ENCODE assay signal across 9 mouse cellular contexts in the genomic region with DNA sequence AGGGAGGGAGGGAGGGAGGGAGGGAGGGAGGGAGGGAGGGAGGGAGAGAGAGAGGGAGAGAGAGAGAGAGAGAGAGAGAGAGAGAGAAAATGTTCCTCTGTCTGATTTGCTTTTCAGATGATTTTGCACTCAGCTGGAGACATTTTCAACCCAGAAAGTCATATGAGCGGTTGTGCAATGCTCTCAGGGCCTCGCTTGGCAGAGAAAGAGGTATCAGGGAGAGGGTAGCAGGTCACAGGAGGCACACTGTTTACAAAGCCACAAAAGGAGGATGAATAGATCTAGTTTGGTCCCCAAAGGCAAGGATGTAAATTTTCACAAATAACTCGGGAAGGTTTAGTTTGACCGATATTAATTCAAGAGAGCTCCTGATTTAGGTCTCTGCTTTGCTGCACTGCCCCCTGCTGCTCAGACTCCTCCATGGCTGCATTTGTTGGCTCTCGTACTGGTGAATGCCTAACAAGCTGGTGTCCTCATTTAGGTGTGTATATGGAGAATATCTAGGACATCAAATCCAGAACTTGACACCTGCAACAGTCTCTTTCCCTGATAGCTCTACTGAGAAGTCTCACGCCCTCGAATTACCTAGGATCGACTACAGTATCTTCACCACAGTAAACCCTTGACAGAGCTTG.
DNase-seq lines count a peak whose midpoint lies in the region; ATAC-seq and TF ChIP-seq lines count a peak whose summit lies in the region.
"Had no signal": no experiment of that assay in that cellular context is flagged by ENCODE, and none has a peak within 500 bp of the region (broad histone marks: within the 10 kb centered on the region; RNA-seq: fewer than 3 reads in every experiment).

No protein-coding gene starts in this region.

- no peaks in the 10 kb centered on the region for H3K27me3 ChIP-seq in neural tube, embryonic 15.5 days (replicated peaks)
- no peaks in the 10 kb centered on the region for H3K27me3 ChIP-seq in liver, adult 2 months (ENCODE audit: control insufficient read depth, insufficient read depth, low read length)
- H3K27me3 ChIP-seq in small intestine, adult 2 months (ENCODE audit: control insufficient read depth, insufficient read depth, low read length): no peaks in the 10 kb centered on the region
- H3K27me3 ChIP-seq: embryonic facial prominence, embryonic 15.5 days had no signal

- peak; percentile 62 for DNase-seq in neural tube, embryonic 10.5 days (ENCODE audit: extremely low spot score, low spot score)
- DNase-seq in adrenal gland, postnatal 25 days: peak; percentile 65
- peak; percentile 35 for DNase-seq in embryo, embryonic 11.5 days (ENCODE audit: low read depth, low spot score)
- DNase-seq in kidney, postnatal 10 days: peak; percentile 61
- no peak for DNase-seq in liver, adult 2 months (ENCODE audit: extremely low read depth, low read depth, low spot score)
- DNase-seq in spleen, adult 12 weeks (ENCODE audit: low spot score): no peak

- H3K4me1 ChIP-seq in neural tube, embryonic 15.5 days: peaks cover 12% of the 10 kb centered on the region
- no peaks in the 10 kb centered on the region for H3K4me1 ChIP-seq in liver, adult 2 months (ENCODE audit: control insufficient read depth, insufficient read depth, low read length)
- H3K4me1 ChIP-seq in small intestine, adult 2 months (ENCODE audit: control insufficient read depth, insufficient read depth, insufficient read length, low read length): no peaks in the 10 kb centered on the region
- H3K4me1 ChIP-seq: embryonic facial prominence, embryonic 15.5 days had no signal

- H3K4me2 ChIP-seq in neural tube, embryonic 15.5 days: no peak overlapping the region
- H3K4me2 ChIP-seq: embryonic facial prominence, embryonic 15.5 days had no signal

- no peaks in the 10 kb centered on the region for H3K36me3 ChIP-seq in neural tube, embryonic 15.5 days
- no peaks in the 10 kb centered on the region for H3K36me3 ChIP-seq in liver, adult 2 months (ENCODE audit: control insufficient read depth, insufficient read depth, low read length)
- H3K36me3 ChIP-seq in small intestine, adult 2 months (ENCODE audit: control insufficient read depth, insufficient read depth, low read length): no peaks in the 10 kb centered on the region
- H3K36me3 ChIP-seq: embryonic facial prominence, embryonic 15.5 days had no signal

- no peak for TF ChIP-seq POLR2A in liver, adult 2 months (IDR thresholded peaks at IDR 0.05; ENCODE audit: extremely low read depth, insufficient read depth, low read length)
- TF ChIP-seq POLR2A in small intestine, adult 2 months (IDR thresholded peaks at IDR 0.05; ENCODE audit: low read depth, low read length): no peak

- no peak overlapping the region for H3K27ac ChIP-seq in neural tube, embryonic 15.5 days (replicated peaks)
- no peak overlapping the region for H3K27ac ChIP-seq in liver, adult 2 months (replicated peaks; ENCODE audit: insufficient read depth, low read depth, low read length)
- no peak overlapping the region for H3K27ac ChIP-seq in small intestine, adult 2 months (ENCODE audit: insufficient read depth, low read depth, low read length)
- H3K27ac ChIP-seq: embryonic facial prominence, embryonic 15.5 days had no signal

- H3K9me3 ChIP-seq in neural tube, embryonic 15.5 days (replicated peaks): no peaks in the 10 kb centered on the region
- H3K9me3 ChIP-seq: embryonic facial prominence, embryonic 15.5 days had no signal

- H3K4me3 ChIP-seq in neural tube, embryonic 15.5 days (replicated peaks): no peak overlapping the region
- H3K4me3 ChIP-seq in liver, adult 2 months (ENCODE audit: insufficient read depth, low read depth, low read length): no peak overlapping the region
- H3K4me3 ChIP-seq in small intestine, adult 2 months (ENCODE audit: low read depth, low read length): no peak overlapping the region
- H3K4me3 ChIP-seq: embryonic facial prominence, embryonic 15.5 days had no signal

- H3K79me2 ChIP-seq in liver, adult 2 months (ENCODE audit: control insufficient read depth, insufficient read depth, low read length): no peaks in the 10 kb centered on the region

- H3K9ac ChIP-seq in neural tube, embryonic 15.5 days (replicated peaks): no peak overlapping the region
- no peak overlapping the region for H3K9ac ChIP-seq in liver, adult 2 months (ENCODE audit: low read depth, low read length)
- H3K9ac ChIP-seq: embryonic facial prominence, embryonic 15.5 days had no signal

- WGBS in neural tube, embryonic 15.5 days: 53% methylated on average over 8 of the region's 8 CpGs
- WGBS in liver, adult 2 months: 56% methylated on average over 8 of the region's 8 CpGs
- WGBS in small intestine, adult 2 months: 57% methylated on average over 8 of the region's 8 CpGs

- ATAC-seq in neural tube, embryonic 15.5 days (ENCODE audit: low FRiP score): no peak; the same call in 1 of the 2 replicates

- TF ChIP-seq CTCF in liver, adult 2 months (IDR thresholded peaks at IDR 0.05; ENCODE audit: low read depth, low read length): peak; percentile 28; the same call in 1 of the 2 replicates
- TF ChIP-seq CTCF in small intestine, adult 2 months (IDR thresholded peaks at IDR 0.05; ENCODE audit: extremely low read depth, insufficient read length, insufficient replicate concordance, low read depth, low read length): 0 out of 2 replicates have a peak, but pooled peaks have one; percentile 25

Comparison
In these comparisons a context has a peak if more than half of its experiments do, and no peak if none do; other contexts are left out.
1. DNase-seq: peak in neural tube, embryonic 10.5 days (single experiment), adrenal gland, postnatal 25 days (single experiment), embryo, embryonic 11.5 days (single experiment) and kidney, postnatal 10 days (single experiment); none in liver, adult 2 months (single experiment) and spleen, adult 12 weeks (single experiment).